Mouse (Mus musculus) heart, embryonic 12.5 days (tissue): ENCODE measurements around the gene Ccdc74a. TPM values are rescaled to one million over a fixed set of nuclear protein-coding genes. Genes with fewer than 3 reads are reported as not detected.

Experiments used
- ATAC-seq: fragments of 200-750 bp; cut with Nextera tagmentation; 2 replicates; pipeline ENCODE4 v1.8.0; 2017; ENCODE audit warnings: moderate TSS enrichment, moderate library complexity; ENCODE audit not compliant: insufficient number of reproducible peaks, low FRiP score
- H3K27ac ChIP-seq: fragments of 300-500 bp; sonication (generic); 2 replicates; pipeline ENCODE4 v1.5.1; 2016; ENCODE audit warnings: mild to moderate bottlenecking, moderate library complexity; ENCODE audit not compliant: poor library complexity, severe bottlenecking
- H3K27me3 ChIP-seq: fragments of 300-500 bp; sonication (generic); replicated peaks from 2 replicates; pipeline ENCODE4 v1.6.1; 2016; ENCODE audit warnings: mild to moderate bottlenecking, moderate library complexity
- H3K36me3 ChIP-seq: fragments of 300-500 bp; sonication (generic); 2 replicates; pipeline ENCODE4 v1.6.1; 2016; ENCODE audit warnings: mild to moderate bottlenecking, moderate library complexity
- H3K4me1 ChIP-seq: fragments of 300-500 bp; sonication (generic); replicated peaks from 2 replicates; pipeline ENCODE4 v1.6.1; 2016; ENCODE audit warnings: mild to moderate bottlenecking
- H3K4me2 ChIP-seq: fragments of 300-500 bp; sonication (generic); 2 replicates; pipeline ENCODE4 v1.6.1; 2016; ENCODE audit warnings: mild to moderate bottlenecking, moderate library complexity
- H3K4me3 ChIP-seq: fragments of 300-500 bp; sonication (generic); 2 replicates; pipeline ENCODE4 v1.5.1; 2016; ENCODE audit warnings: mild to moderate bottlenecking
- H3K9ac ChIP-seq: fragments of 300-500 bp; sonication (generic); 2 replicates; pipeline ENCODE4 v1.6.1; 2016; ENCODE audit warnings: mild to moderate bottlenecking, moderate library complexity
- H3K9me3 ChIP-seq: fragments of 300-500 bp; sonication (generic); replicated peaks from 2 replicates; pipeline ENCODE4 v1.6.1; 2016; ENCODE audit warnings: mild to moderate bottlenecking, moderate library complexity
- WGBS: fragments of 180-500 bp; shearing (Covaris S2); methylation state at CpG from one replicate; pipeline ENCODE4 v1.1.7; 2016; 5-methylcytosine and 5-hydroxymethylcytosine counted together
- polyA plus RNA-seq: library from polyadenylated mRNA; unstranded; fragments of >200 nt; fragmentation: Nextera tagmentation; extraction: Ambion mirVana; gene quantifications from 2 replicates; pipeline ENCODE4 v1.2.1, GENCODE M21; 2016

Ccdc74a gene
- polyA plus RNA-seq, 1 experiment from 2014 or later: 4.4 TPM

- Histone ChIP-seq H3K9me3 (no peaks in the 10 kb centered on the region), H3K36me3 (peaks cover 78% of the 10 kb centered on the region)
- no peak for ATAC-seq
Observed at GRCm38 (mm10) chr16:17669886-17670285, 23.6 kb downstream of the Ccdc74a start.

GRCm38 (mm10) chr16:17694860-17695259, 48.6 kb downstream of the Ccdc74a start:
- H3K9ac ChIP-seq: no peak overlapping the region
- no peak overlapping the region for H3K4me2 ChIP-seq
- no peak overlapping the region for H3K4me3 ChIP-seq
- no peaks in the 10 kb centered on the region for H3K4me1 ChIP-seq
- peaks cover 56% of the 10 kb centered on the region for H3K36me3 ChIP-seq
- no peaks in the 10 kb centered on the region for H3K27me3 ChIP-seq
- H3K9me3 ChIP-seq: no peaks in the 10 kb centered on the region
- no peak for ATAC-seq
- no peak overlapping the region for H3K27ac ChIP-seq
- 88% methylated on average over 3 of the region's 3 CpGs for WGBS

More at GRCm38 (mm10) chr16:17669886-17670285, 23.6 kb downstream of the Ccdc74a start:
- Histone ChIP-seq H3K9ac (no peak overlapping the region), H3K27me3 (no peaks in the 10 kb centered on the region), H3K4me1 (no peaks in the 10 kb centered on the region), H3K4me3 (no peak overlapping the region), H3K4me2 (no peak overlapping the region), H3K27ac (no peak overlapping the region)

Other genes with a start within 250 kb of the Ccdc74a start
- gene Snap29, start 240.5 kb upstream of the Ccdc74a start, polyA plus RNA-seq: 13.2 and 14.1 TPM in 2 replicates
- 45.4 and 48.7 TPM in 2 replicates for gene Pi4ka, start 240.2 kb upstream of the Ccdc74a start, polyA plus RNA-seq
- 44.7 and 57.7 TPM in 2 replicates for gene Crkl, start 194.5 kb upstream of the Ccdc74a start, polyA plus RNA-seq
- gene Aifm3, start 156.9 kb upstream of the Ccdc74a start, polyA plus RNA-seq: 0.82 and 1.1 TPM in 2 replicates
- 49.2 and 56.6 TPM in 2 replicates for gene Lztr1, start 137.8 kb upstream of the Ccdc74a start, polyA plus RNA-seq
- gene Thap7, start 115.3 kb upstream of the Ccdc74a start, polyA plus RNA-seq: 35.9 and 37.0 TPM in 2 replicates
- gene Lrrc74b, start 85.2 kb upstream of the Ccdc74a start, polyA plus RNA-seq: 0.09 and 0.23 TPM in 2 replicates
- 0.86 and 1.2 TPM in 2 replicates for gene P2rx6, start 84.6 kb upstream of the Ccdc74a start, polyA plus RNA-seq
- 9.2 and 10.9 TPM in 2 replicates for gene Slc7a4, start 63.3 kb upstream of the Ccdc74a start, polyA plus RNA-seq
- 30.3 and 31.4 TPM in 2 replicates for gene Smpd4, start 27.1 kb upstream of the Ccdc74a start, polyA plus RNA-seq
- 36.9 and 39.9 TPM in 2 replicates for gene Med15, start 86.4 kb downstream of the Ccdc74a start, polyA plus RNA-seq
- 42.7 and 44.4 TPM in 2 replicates for gene Klhl22, start 113.1 kb downstream of the Ccdc74a start, polyA plus RNA-seq
- 15.8 and 17.4 TPM in 2 replicates for gene Scarf2, start 150.8 kb downstream of the Ccdc74a start, polyA plus RNA-seq
- not detected in 2 replicates for gene B830017H08Rik, start 186.7 kb downstream of the Ccdc74a start, polyA plus RNA-seq
- 1.5 and 1.7 TPM in 2 replicates for gene Car15, start 191.9 kb downstream of the Ccdc74a start, polyA plus RNA-seq
- gene Gm20518, start 245.2 kb downstream of the Ccdc74a start, polyA plus RNA-seq: 0.19 and 0.32 TPM in 2 replicates
- 0.04 and 0.05 TPM in 2 replicates for gene Tssk1, start 247.8 kb downstream of the Ccdc74a start, polyA plus RNA-seq